Mouse (Mus musculus) C2C12 (cell line): ENCODE measurements around the gene C9orf72.

Source experiments
- CEBPB ChIP-seq: IDR thresholded peaks from one replicate; pipeline ENCODE4 v1.6.1; 2011; ENCODE audit warnings: low read depth, mild to moderate bottlenecking, control low read depth, moderate library complexity
- CTCF ChIP-seq: IDR thresholded peaks from one replicate; pipeline ENCODE4 v1.5.1; 2011; ENCODE audit not compliant: control insufficient read depth, insufficient read depth, insufficient read length
- FOSL1 ChIP-seq: IDR thresholded peaks from one replicate; pipeline ENCODE4 v1.8.0; 2011; ENCODE audit warnings: mild to moderate bottlenecking, low read length; ENCODE audit not compliant: poor library complexity, insufficient read depth, severe bottlenecking
- MAX ChIP-seq: IDR thresholded peaks from one replicate; pipeline ENCODE4 v1.6.1; 2011; ENCODE audit warnings: mild to moderate bottlenecking, control low read depth
- MYOD1 ChIP-seq: IDR thresholded peaks from one replicate; pipeline ENCODE4 v1.6.1; 2011; ENCODE audit warnings: low read depth; ENCODE audit not compliant: control insufficient read depth, insufficient read length
- MYOG ChIP-seq: IDR thresholded peaks from one replicate; pipeline ENCODE4 v1.6.1; 2011; ENCODE audit not compliant: control insufficient read depth, insufficient read length; ENCODE audit errors: extremely low read depth
- USF1 ChIP-seq: IDR thresholded peaks from one replicate; pipeline ENCODE4 v1.6.1; 2011; ENCODE audit warnings: low read depth, mild to moderate bottlenecking, control low read depth, moderate library complexity

DNA sequence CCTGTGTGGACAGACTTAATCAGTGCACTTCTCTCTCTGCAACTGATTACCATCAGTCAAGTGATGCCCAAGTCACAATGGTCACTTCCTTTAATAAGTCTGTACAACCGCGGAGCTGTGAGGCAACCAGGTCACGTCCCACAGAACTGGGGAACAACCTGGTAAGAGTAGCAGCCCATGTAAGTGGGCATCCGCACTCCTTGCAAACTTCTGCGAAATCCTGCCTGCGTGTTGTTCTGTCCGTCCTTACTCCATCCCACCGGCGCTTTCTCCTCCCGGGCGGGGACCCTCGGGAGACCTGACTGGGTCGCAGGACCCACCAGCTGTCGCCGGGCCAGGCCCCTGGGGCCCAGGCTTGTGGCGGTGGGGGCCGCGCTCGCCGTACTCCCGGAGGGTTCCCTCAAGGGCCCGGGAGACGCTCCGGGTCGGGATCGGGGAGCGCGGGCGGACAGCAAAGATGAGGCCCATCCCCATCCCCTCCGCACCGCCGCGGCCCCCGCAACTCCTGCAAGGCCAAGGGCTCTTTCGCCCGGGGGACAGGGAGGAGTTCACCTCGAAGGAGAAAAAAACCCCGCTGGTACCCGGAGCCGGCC lies 738 bp downstream of the C9orf72 start:
- TF ChIP-seq CTCF = no peak
- no peak for TF ChIP-seq USF1
- TF ChIP-seq MYOD1 = no peak
- no peak for TF ChIP-seq MAX
- TF ChIP-seq MYOG = no peak
- no peak for TF ChIP-seq CEBPB
- TF ChIP-seq FOSL1 = no peak
